Mouse (Mus musculus): ENCODE measurements around the gene Cxadr.

Gene Cxadr

DNA sequence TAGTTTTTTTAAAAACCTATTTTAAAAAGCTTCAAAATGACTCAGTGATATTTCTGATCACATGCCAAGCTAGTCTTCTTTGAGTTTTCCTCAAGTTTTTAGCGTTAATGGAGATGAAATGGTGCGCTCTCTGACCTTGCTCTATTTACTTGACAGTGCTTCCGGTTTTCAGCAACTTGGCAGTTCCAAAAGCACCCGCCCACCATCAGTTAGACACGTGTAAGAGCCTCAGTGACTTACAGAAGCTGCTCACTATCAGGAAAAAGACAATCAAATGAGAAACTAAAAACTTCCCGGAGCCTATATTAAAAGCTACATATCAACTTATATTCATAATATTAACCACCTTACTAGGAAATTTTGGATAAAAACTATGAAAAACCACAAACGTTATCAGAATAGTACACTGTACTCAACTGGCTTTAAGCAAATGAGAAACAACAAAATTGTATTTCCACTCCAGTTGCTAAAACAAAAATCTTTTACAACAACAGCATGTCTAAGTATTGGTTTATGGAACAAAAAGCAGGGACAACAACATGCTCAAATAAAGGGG is 70.3 kb downstream of the Cxadr start:
- CTCF ChIA-PET, result no interaction called here

DNA sequence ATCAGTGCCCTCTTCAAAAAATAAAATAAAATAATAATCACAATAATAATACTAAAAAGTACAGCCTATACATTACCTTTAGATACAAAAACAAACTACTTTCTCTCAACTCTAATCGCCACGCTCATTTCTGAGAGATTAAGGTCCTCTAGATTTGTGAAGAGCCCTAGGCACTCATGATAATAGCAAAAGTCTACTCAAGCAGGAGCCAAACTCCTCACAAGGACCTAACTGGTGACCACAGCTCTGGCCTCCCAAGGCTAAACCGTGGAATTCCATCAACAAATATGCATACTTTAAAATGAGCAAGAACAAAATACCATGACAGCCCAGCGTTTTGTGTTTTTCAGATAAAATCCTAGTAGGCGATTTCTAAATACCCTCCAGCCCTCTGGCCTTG is 71.5 kb downstream of the Cxadr start:
- CTCF ChIA-PET, result no interaction called here

DNA sequence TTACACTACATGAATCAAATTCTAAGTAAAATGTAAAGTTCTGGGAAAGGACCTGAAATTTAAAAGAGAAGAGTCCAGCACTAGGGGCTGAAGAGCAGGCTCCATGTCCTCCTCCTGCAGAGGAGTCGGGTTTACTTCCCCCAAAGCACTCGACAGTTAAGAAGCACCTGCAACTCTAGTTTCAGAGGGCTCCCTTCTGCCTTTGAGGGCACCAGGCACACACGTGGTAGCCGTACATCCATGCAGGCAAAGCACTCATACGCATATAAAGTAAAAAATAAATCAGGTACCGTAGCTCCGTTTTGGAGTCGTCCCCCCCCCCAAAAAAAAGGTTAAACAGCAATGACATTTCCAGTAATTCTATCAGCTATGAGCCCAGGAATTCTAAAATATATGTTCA is 72.5 kb downstream of the Cxadr start:
- CTCF ChIA-PET, result interaction anchor here (0.7 kb wide), 1 partner anchor 203 kb away, joined by 5 read pairs; the partner anchor contains the start of gene D16Ertd472e

DNA sequence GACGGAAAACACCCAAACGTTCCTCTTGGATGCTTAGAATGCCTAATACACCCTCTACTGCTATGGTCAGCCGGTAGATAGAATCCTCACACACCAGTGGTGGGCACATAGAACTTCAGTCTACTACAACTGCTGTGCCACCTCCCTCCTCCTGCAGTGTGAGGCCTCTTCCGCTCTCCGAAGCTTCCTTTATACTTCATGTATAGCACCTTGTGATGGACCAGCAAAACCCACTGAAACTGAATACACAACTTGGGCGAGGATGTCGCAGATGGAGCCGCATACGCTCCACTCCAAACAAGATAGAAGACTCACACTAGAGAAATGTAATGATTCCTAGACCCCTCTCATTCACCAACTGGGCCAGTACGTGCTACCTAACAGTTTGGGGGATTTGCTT is 73.9 kb downstream of the Cxadr start:
- CTCF ChIA-PET, result interaction anchor here (0.5 kb wide), 1 partner anchor 64 kb away, joined by 3 read pairs; no protein-coding TSS in a partner anchor

DNA sequence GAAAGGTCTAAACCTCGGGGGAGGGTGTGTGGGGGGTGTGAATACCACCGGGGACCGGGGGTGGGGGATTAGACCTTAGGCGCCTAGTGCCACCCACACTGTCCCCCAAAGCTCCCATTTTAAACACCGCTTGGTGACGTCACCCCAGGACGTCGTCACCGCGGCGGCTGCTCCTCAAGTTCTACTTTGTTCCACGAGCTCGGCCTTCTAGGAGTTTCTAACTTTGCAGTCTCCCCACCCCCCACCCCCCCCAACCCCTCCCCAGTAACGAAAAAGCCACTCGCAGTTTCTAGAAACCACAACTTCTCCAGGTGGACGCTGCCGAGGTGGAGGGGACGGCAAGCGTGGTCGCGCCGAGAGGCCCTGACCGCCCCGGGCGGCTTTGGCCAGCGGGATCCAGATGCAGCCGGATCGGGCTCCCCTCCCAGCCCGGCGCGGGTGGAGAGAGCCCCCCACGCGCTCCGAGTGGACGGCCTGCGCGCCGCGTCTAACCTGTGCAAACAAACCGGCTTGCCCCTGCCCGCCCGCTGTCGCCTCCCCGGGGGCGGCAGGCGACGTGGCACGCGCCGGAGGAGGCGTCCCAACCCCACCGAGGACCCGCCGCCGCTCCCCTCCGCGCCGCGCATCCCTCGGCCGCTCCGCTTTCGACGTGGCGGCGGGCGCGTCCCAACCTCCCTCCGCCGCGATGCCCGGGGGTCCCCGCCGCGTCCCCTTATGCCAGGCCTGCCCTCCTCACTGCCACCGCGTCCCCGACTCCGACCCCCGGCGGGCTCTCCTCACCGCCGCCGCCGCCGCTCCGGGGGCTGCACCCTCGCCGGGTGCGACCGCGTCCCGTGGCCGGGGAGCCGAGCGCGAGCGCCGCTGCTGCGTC is 74.8 kb downstream of the Cxadr start:
- CTCF ChIA-PET, result no interaction called here

DNA sequence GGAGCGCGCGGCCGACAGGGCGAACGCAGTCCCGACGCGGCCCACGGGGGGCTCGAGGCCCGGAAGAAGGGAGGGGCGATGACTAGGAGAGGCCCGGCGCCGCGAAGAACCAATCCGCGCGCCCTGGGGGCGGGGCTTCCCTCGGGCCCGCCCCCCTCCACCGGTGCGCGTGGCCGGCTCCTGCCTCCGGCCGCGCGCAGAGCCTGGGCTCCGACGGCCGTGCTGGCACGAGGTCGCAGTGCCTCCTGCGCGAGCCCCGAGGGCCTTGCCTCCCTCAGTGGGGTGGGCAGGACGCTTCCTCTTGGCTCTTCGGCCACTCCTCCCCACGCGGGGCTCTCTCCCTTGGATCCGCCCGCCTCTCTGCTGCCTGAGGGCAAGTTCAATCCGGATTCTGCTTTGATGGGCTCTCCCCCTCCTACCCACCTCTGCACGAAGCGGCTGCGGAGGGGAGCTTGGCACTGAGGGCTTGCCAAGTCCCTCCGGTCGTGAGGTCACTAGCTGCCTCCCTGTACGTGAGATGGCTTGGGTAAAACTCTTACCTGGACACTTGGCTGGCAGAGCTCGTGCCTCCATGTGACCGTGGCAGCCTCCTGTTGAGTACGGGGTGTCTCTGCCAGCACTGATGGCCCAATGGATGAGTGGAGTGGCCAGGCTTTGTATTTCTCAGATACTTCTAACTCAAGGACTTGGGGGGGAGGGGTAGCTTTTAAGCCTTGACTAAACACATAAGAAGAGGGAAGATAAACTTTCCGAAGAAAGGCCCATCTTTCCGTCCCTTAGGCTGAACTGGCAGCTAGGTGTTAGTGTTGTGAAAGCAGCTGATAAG is 75.7 kb downstream of the Cxadr start, which contains the start of gene Btg3:
TSS of gene Btg3 (minus strand) at position 448 of the 826 bp plus-strand sequence.
- CTCF ChIA-PET, result no interaction called here

DNA sequence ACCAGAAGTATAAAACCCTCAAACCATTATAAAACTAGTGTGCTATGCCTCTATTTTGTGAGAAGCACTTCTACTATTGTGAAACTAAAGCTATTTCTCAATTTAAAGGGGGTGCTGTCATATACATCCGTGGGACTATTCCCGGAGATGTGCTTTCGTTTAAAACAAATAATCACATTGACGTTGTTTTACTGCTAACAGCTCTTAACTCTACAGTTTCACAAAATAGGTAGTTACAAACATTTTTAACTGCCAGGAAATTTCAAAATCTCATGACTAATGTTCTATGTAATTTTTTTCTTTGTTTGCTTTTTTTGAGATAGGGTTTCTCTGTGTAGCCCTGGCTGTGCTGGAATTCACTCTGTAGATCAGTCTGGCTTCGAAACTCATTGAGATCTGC is 77.2 kb downstream of the Cxadr start:
- CTCF ChIA-PET, result no interaction called here

DNA sequence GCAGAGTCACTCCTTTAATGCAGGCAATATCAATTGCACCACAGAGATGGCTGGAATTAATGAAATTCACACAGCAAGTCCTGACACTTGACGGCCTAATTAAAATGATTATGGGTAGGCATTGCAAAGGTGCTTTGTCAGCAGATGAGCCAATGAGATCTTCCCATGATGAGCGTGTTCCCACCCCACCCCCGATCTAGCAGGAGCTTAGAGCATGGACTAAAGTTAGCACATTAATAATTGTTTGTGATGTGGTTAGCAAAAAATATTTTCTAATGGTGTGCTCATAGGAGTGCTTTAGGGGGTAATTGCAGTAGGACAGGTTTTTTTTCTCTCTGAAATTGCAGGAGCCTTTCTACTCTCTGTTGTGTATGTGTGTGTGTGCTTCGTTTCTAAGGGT is 87.8 kb downstream of the Cxadr start:
- CTCF ChIA-PET, result no interaction called here

DNA sequence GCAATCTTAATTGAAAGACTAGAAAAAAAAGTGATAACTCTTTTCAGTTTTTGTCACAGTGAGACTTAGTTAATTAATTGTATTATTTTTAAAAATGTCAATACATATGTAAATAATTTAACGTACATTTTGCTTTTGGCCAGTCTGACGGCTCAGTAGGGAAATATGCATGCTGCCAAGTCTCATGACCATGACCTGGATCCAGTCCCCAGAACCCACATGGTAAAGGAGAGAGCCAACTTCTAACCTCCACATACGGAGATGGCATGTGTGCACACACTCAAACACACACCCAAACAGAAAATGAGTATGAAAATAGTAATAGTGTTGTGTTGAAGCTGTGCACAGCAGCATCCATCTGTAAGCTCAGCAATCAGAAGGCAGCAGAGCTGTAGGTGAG is 88.7 kb downstream of the Cxadr start:
- CTCF ChIA-PET, result no interaction called here

DNA sequence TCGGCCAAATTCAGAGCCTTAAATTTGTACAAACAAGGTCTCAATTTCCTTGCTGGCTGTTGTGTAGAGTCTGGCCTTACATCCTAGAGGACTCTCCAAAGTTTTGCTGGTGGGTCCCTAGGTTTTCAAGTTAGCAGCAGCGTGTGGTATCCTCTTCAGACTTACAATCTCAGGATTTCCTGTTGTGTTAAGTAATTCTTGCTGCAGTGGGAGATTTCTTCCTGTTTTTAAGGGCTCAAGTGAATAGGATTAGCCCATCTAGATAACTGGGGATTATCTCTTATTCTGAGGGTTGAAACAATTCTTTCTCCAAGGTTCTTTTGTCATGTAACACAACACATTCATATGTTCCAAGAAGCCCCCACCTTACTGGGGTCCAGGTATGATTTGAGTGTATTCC is 90.1 kb downstream of the Cxadr start:
- CTCF ChIA-PET, result no interaction called here

DNA sequence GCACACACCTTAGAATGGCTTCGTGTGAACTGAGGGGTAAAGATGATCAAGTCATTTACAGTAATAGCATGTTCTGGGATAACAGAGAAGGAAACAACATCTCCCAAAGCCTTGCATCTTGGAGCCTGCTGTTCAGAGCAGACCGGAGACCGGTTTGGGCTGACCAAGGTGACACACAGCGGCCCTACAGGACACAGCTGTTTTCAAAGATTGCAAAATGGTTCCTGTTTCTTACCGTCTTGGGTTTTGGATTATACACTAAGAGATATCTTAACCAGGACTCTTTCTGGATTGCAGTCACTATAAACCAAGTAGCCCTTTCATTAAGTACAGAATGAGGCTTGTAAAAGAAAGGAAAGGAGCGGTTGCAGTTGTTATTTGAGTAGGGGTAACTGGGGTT is 97.4 kb downstream of the Cxadr start:
- CTCF ChIA-PET, result no interaction called here

DNA sequence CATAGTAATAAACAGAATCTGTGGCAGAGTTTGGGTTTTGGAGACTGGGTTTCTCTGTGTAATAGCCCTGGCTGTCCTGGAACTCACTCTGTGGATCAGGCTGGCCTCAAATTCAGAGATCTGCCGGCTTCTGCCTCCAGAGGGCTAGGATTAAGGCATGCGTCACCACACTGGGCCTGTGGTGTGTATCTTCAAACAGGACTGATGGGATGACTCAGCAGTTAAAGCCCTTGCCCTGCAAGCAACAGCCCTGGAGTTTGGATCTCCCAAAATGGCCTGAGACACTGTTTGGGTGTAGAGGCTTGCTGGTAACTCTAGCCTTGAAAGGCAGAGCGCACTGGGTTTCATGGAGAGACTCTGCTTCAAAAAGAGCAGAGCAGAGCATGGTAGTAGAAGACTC is 98.1 kb downstream of the Cxadr start:
- CTCF ChIA-PET, result no interaction called here

DNA sequence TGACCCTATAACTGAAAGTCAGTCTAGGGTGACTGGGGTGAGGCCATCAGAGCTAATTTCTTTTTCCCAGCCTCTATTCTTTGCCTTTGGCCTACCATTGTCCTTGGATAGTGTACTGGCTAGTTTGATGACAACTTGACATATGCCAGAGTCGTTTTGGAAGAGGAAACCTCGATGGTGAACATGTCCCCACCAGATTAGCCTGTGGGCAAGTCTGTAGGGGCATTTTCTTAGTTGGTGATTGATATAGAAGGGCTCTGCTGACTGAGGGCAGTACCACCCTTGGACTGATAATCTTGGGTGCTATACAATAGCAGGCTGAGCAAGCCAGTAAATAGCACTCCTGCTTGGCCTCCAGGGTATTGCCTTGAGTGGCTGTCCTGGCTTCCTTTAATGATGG is 101.0 kb downstream of the Cxadr start:
- CTCF ChIA-PET, result no interaction called here

DNA sequence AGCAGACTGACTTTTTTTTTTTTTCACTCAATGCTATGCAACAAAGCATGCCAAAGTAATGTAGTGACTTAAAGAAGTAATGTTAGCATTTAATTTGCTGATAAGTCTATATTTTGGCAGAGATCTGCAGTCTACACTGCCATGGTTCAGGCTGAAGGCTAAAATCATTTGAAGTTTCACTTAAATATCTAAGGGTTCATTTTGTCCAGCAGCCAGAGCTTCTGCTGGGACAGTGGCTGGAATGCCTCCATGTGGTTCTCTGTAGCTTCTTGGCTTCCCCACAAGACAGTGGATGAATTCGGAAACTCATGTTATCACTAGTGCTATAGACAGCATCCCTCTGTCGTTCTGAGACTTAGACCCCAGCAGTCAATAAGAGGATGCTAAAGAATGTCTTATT is 105.4 kb downstream of the Cxadr start:
- CTCF ChIA-PET, result no interaction called here

DNA sequence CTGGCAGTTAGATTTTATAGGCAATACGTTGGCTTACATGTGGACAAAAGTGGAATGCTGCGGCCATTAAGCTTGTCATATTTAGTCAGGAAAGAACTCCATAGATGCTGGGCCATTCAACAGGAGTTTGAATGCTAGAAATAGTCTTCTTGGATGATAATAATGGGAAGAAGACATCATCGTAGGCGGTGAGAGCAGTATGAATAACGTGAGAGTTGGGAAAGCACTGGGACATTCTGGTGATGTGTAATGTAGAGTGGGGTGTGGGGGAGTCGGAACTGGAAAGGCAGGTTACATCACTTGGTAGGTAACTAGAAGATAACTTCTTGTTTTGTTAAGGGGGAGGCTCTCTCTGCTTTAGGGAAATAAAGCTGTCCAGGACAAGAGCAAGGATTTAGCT is 106.6 kb downstream of the Cxadr start:
- CTCF ChIA-PET, result no interaction called here
